Mouse (Mus musculus) erythroblast, embryonic 14.5 days (primary cell): Measurements from ENCODE around the gene Myof. TPM values are rescaled to one million over a fixed set of nuclear protein-coding genes. Genes with fewer than 3 reads are reported as not detected.

Experiments
- H3K27me3 ChIP-seq: 2 replicates; pipeline ENCODE4 v1.6.1; 2012; ENCODE audit warnings: inconsistent platforms; ENCODE audit not compliant: control insufficient read depth
- H3K36me3 ChIP-seq: 2 replicates; pipeline ENCODE4 v1.6.1; 2012; ENCODE audit warnings: mild to moderate bottlenecking, inconsistent platforms; ENCODE audit not compliant: control insufficient read depth
- H3K4me1 ChIP-seq: 2 replicates; pipeline ENCODE4 v1.6.1; 2012; ENCODE audit warnings: inconsistent platforms; ENCODE audit not compliant: control insufficient read depth
- H3K4me3 ChIP-seq: replicated peaks from 2 replicates; pipeline ENCODE3; 2012; ENCODE audit warnings: moderate library complexity, mild to moderate bottlenecking, inconsistent platforms
- H3K9me3 ChIP-seq: 2 replicates; pipeline ENCODE4 v1.6.1; 2012; ENCODE audit warnings: low read length, inconsistent platforms, mixed read lengths; ENCODE audit not compliant: control insufficient read depth
- GATA1 ChIP-seq: IDR thresholded peaks from 2 replicates; pipeline ENCODE4 v1.6.1; 2012; ENCODE audit warnings: low read length, inconsistent platforms, mixed read lengths
- TAL1 ChIP-seq: IDR thresholded peaks from 3 replicates; pipeline ENCODE4 v1.6.1; 2012; ENCODE audit warnings: low read length, inconsistent platforms, mixed read lengths
- polyA plus RNA-seq: library from polyadenylated mRNA; stranded (reverse); fragments of >175 nt; gene quantifications from 2 replicates; pipeline ENCODE4 v1.2.3, GENCODE M21; 2012

Myof gene
- polyA plus RNA-seq, 1 experiment = not detected

DNA sequence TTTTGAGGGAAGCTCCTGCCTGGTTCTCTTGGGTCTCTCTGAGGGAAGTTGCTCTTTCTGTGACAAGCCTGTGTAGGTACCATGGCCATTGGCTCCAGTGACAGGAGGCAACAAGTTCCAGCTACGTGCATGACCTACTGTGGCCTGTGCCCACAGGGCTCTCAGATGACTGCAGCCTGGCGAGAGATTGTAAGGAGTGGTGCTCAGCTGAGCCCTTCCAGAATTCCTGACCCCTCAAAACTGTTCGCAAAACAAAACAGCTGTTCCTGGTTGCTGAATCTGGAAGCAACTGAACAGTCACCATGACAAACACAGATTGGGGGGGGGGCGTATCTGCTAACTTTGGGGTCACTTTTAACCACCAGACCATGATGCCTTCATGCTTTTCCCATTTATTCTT, 129.1 kb downstream of the Myof start:
- Histone ChIP-seq H3K27me3 (no peaks in the 10 kb centered on the region), H3K36me3 (no peaks in the 10 kb centered on the region), H3K4me1 (no peaks in the 10 kb centered on the region), H3K4me3 (no peak overlapping the region), H3K9me3 (no peaks in the 10 kb centered on the region)
- TF ChIP-seq GATA1 = no peak
- TF ChIP-seq TAL1 = no peak

DNA sequence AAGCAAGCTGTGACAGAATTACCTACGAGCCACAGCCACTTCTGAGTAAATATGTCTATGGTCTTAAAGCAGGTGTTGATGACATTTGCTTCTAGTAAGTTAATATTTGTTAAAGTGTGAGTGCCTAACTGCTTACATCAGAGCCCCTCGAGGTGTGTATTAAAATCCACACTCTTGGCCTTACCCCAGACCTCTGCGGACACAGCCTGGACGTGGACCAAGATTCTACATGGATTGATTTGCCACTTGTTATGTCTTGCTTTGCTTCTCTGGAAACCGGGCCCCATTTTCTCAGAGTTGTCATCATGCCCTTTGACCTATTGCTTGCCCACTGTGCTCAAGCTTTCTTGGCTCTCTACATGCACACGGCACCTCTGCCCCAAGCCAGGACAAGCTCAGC, 130.9 kb downstream of the Myof start:
- Histone ChIP-seq H3K27me3 (no peaks in the 10 kb centered on the region), H3K4me3 (no peak overlapping the region), H3K36me3 (no peaks in the 10 kb centered on the region), H3K9me3 (no peaks in the 10 kb centered on the region), H3K4me1 (no peaks in the 10 kb centered on the region)
- TF ChIP-seq GATA1 (no peak), TAL1 (no peak)

DNA sequence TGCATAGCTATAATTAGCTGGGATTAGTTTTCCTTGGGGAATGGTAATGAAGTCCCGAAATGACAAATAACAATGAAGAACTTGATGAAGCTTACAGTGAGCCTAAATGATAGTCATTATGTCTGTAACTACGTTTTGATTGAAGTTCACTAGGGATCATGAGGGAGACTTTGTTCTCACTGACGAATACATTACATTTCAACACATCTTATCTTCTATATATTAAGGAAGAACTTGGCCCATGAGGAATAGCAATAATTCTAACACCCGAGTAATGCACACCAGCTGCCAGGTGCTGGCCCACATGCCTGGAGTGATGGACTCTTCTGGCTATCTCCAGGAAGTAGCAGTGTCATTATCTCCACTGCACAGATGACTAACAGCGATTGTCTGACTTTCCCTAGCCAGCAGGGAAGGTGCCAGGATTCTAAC, 133.5 kb downstream of the Myof start:
- TF ChIP-seq TAL1 (no peak), GATA1 (no peak)
- Histone ChIP-seq H3K4me3 (no peak overlapping the region), H3K36me3 (no peaks in the 10 kb centered on the region), H3K9me3 (no peaks in the 10 kb centered on the region), H3K27me3 (no peaks in the 10 kb centered on the region), H3K4me1 (no peaks in the 10 kb centered on the region)

DNA sequence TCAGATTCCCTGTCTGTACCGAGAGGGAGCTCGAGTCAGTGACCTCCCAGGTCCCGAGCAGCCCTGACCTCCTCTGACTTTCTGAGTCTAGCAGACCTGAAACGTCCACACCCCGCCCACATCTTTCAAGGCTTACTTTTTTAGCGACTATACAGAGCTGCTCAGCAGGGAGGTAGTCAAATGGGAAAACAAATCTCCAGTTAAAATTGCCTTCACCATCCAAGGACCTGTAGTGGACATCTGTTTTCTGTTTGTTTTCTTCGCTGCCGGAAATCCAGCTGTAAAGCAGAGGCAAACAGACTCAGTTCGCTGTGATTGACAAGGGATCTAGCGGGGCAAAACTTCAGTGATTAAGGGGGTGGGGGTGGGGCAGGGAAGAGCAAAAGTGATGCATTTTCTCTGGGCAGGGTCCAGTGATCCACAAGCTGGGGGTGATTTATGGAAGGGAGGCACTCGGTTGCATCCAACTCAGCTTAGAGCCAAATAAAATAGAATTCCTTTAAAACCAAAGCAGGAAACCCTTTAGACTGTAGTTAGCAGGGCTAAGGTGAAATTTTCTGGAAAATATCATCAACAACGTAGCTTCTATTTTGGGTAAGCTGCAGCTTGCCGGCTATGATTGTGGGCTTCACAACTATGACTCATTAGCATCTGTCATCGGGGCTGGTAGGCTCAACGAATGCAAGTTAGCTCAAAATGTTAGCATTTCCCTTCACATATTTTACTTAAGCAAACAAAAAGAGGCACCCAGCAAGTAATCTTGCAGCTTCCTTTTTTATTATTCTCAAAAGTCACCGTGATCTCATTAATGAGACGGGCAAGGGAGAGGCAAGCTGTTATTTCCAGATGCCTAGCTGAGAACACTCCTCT, 135.7 kb downstream of the Myof start:
- H3K36me3 ChIP-seq = no peaks in the 10 kb centered on the region
- no peak overlapping the region for H3K4me3 ChIP-seq
- H3K4me1 ChIP-seq = no peaks in the 10 kb centered on the region
- no peaks in the 10 kb centered on the region for H3K27me3 ChIP-seq
- H3K9me3 ChIP-seq = no peaks in the 10 kb centered on the region
- TF ChIP-seq GATA1 (no peak), TAL1 (no peak)

DNA sequence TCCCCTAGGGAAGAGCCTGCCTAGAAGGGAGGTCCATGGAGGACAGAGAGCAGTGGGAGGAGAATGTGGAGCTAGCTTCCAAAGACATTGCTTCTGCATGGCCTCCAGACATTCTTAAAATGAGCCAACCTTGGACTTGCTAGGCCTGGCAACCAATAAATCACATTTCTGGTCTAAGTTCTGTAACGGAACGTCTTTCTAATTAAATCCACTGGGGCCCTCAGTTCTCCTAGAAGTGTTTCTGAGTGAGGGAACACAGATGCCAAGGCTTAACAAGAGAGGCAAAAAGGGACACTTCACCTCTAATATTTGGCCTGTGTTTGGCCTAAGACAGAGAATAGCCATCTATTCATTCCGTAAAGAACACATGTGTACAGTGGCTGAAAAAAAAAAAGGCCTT, 136.5 kb downstream of the Myof start:
- no peaks in the 10 kb centered on the region for H3K9me3 ChIP-seq
- H3K4me3 ChIP-seq = no peak overlapping the region
- TF ChIP-seq GATA1 (no peak), TAL1 (no peak)
- no peaks in the 10 kb centered on the region for H3K36me3 ChIP-seq
- H3K4me1 ChIP-seq = no peaks in the 10 kb centered on the region
- H3K27me3 ChIP-seq = no peaks in the 10 kb centered on the region

GRCm38 (mm10) chr19:37896081-37896480, 147.3 kb downstream of the Myof start:
- no peak overlapping the region for H3K4me3 ChIP-seq
- no peaks in the 10 kb centered on the region for H3K27me3 ChIP-seq
- TF ChIP-seq TAL1 (no peak), GATA1 (no peak)
- no peaks in the 10 kb centered on the region for H3K36me3 ChIP-seq
- no peaks in the 10 kb centered on the region for H3K9me3 ChIP-seq
- H3K4me1 ChIP-seq = no peaks in the 10 kb centered on the region

GRCm38 (mm10) chr19:37891006-37891405, 152.4 kb downstream of the Myof start:
- Histone ChIP-seq H3K9me3 (no peaks in the 10 kb centered on the region), H3K36me3 (no peaks in the 10 kb centered on the region), H3K27me3 (no peaks in the 10 kb centered on the region), H3K4me3 (no peak overlapping the region), H3K4me1 (no peaks in the 10 kb centered on the region)
- TF ChIP-seq TAL1 (no peak), GATA1 (no peak)

GRCm38 (mm10) chr19:37886355-37887120, 156.8 kb downstream of the Myof start:
- TF ChIP-seq GATA1 (no peak), TAL1 (no peak)
- Histone ChIP-seq H3K27me3 (peaks cover 8% of the 10 kb centered on the region), H3K4me1 (no peaks in the 10 kb centered on the region), H3K4me3 (no peak overlapping the region), H3K36me3 (no peaks in the 10 kb centered on the region), H3K9me3 (no peaks in the 10 kb centered on the region)

- TF ChIP-seq TAL1 (no peak), GATA1 (no peak)
- Histone ChIP-seq H3K4me3 (no peak overlapping the region), H3K27me3 (peaks cover 49% of the 10 kb centered on the region), H3K4me1 (no peaks in the 10 kb centered on the region), H3K36me3 (no peaks in the 10 kb centered on the region), H3K9me3 (no peaks in the 10 kb centered on the region)
These were observed 161.8 kb downstream of the Myof start for GRCm38 (mm10) chr19:37881431-37882081.
